Mouse (Mus musculus): ENCODE data around the gene Tmem220. TPM values are rescaled to one million over a fixed set of nuclear protein-coding genes. Genes with fewer than 3 reads are reported as not detected.

Gene Tmem220
- total RNA-seq, 1 experiment, result 1.6 TPM

DNA sequence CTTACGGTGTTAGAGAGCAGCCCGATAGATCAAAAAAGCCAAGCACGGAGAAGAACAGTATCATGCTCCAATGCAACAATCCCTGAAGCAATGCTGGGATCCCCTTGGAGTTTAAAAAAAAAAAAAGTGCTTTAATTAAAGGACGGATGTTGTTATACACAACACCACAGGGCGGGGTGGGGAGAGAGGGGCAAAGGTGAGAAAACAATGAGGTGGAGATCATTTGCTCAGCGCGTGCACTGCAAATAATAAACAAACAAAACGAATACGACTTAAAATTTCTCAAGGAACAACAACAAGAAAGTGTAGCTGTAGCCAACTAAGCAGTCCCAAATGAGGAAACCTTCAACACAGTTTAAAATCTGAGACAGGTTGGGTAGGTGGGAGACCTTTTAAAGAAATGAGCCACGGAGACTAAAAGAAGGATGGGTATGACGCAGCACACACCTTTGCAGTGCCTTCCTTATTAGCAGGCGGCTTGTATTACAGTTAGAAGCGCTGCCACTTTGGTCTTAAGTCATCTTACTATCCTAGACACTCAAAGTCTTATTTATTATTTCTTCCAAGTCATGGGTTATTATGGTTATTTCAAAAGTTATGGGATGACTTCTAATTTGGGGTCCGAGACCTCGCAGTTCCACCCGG, 26.8 kb downstream of the Tmem220 start:
- no peak for TF ChIP-seq CHD2 (IDR thresholded peaks at IDR 0.05; ENCODE audit: low read depth, low read length)
- no peak for TF ChIP-seq MAFK (IDR thresholded peaks at IDR 0.05; ENCODE audit: insufficient read depth, low read depth, low read length)
- TF ChIP-seq ZC3H11A (IDR thresholded peaks at IDR 0.05; ENCODE audit: borderline replicate concordance, low read depth, low read length), result no peak
- TF ChIP-seq HCFC1 (IDR thresholded peaks at IDR 0.05; ENCODE audit: borderline replicate concordance, insufficient read depth, low read length), result no peak
- TF ChIP-seq ZNF384 (IDR thresholded peaks at IDR 0.05; ENCODE audit: low read depth, low read length), result peak; percentile 22; the same call in 1 of the 2 replicates
- in situ Hi-C loops (cut with MboI; ENCODE audit: low sequenced_read_pairs in 2 of 2, unreplicated experiment in 2 of 2), result no loop called here
- H3K9ac ChIP-seq (ENCODE audit: insufficient read depth, low read depth, low read length, poor library complexity, severe bottlenecking), result peak overlapping the region; percentile 98
- peaks cover 5 to 7% of the 10 kb centered on the region in 2 experiments; a peak in 3 of 4 replicates for H3K4me1 ChIP-seq (ENCODE audit: control insufficient read depth in 2 of 2, insufficient read depth in 2 of 2, low read length in 2 of 2, poor library complexity in 1 of 2)
- H3K27ac ChIP-seq (ENCODE audit: insufficient read depth, low read depth, low read length, poor library complexity, severe bottlenecking), result peak overlapping the region; percentile 55; the same call in 1 of the 2 replicates
- peaks cover 15% of the 10 kb centered on the region for H3K36me3 ChIP-seq (ENCODE audit: control insufficient read depth, insufficient read depth, low read length, poor library complexity, severe bottlenecking)
- peak overlapping the region; percentile 99 to 100 for H3K4me3 ChIP-seq (ENCODE audit: insufficient read depth in 1 of 2, low read depth in 1 of 2, low read length in 2 of 2, poor library complexity in 1 of 2, severe bottlenecking in 1 of 2)
- no peak for DNase-seq (ENCODE audit: low read depth, low spot score)
- no peaks in the 10 kb centered on the region for H3K9me3 ChIP-seq (ENCODE audit: control insufficient read depth, insufficient read depth, low read depth, low read length)

DNA sequence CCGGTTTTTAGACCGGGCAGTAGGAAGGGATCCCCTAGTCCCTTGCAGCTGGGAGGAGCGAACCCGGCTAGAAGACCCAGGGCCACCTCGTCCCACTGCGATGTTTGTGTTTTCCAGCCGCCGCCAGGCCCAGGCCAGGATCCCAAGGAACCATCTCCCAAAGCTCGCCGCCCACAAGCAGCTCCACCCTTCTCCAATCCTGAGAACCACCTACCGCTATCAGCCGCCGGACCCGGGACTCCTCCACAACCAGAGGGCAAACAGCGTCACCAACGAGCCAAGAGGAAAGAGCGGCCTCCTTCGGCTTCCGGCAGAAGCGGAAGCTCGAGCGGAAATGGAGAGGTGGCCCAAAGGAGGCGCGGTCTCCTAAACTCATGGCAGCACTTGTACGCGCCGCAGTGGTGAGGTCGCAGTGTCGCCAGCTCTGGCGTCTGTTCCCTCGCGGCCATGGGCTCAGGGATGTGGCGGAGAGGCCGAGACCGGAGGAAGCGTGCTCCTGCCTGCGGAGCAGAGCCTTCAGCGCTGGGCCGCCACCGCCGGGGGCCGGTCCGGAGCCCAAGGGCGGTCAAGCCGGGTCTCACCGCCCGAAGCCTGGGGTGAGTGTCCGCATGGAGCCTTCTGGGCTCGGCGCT, 27.5 kb downstream of the Tmem220 start, which contains the start of the genes Adprm and Sco1:
Gene Adprm (minus strand): TSS at position 274 of the 632 bp plus-strand sequence.
Gene Sco1 (plus strand): TSS at position 350 of the 632 bp plus-strand sequence.
- H3K27ac ChIP-seq (ENCODE audit: insufficient read depth, low read depth, low read length, poor library complexity, severe bottlenecking), result peak within 1 kb of the TSS; percentile 55
- H3K4me3 ChIP-seq (ENCODE audit: insufficient read depth in 1 of 2, low read depth in 1 of 2, low read length in 2 of 2, poor library complexity in 1 of 2, severe bottlenecking in 1 of 2), result peak within 1 kb of the TSS; percentile 99 to 100
- peaks cover 16% of the 10 kb centered on the region for H3K36me3 ChIP-seq (ENCODE audit: control insufficient read depth, insufficient read depth, low read length, poor library complexity, severe bottlenecking)
- TF ChIP-seq HCFC1 (IDR thresholded peaks at IDR 0.05; ENCODE audit: borderline replicate concordance, insufficient read depth, low read length), result peak; percentile 68; the same call in 1 of the 2 replicates
- no peak for TF ChIP-seq ZC3H11A (IDR thresholded peaks at IDR 0.05; ENCODE audit: borderline replicate concordance, low read depth, low read length)
- peaks cover 5 to 7% of the 10 kb centered on the region in 2 experiments for H3K4me1 ChIP-seq (ENCODE audit: control insufficient read depth in 2 of 2, insufficient read depth in 2 of 2, low read length in 2 of 2, poor library complexity in 1 of 2)
- peak; percentile 88 for DNase-seq (ENCODE audit: low read depth, low spot score)
- in situ Hi-C loops (cut with MboI; ENCODE audit: low sequenced_read_pairs in 2 of 2, unreplicated experiment in 2 of 2), result no loop called here
- H3K9me3 ChIP-seq (ENCODE audit: control insufficient read depth, insufficient read depth, low read depth, low read length), result no peaks in the 10 kb centered on the region
- H3K9ac ChIP-seq (ENCODE audit: insufficient read depth, low read depth, low read length, poor library complexity, severe bottlenecking), result peak within 1 kb of the TSS; percentile 98

DNA sequence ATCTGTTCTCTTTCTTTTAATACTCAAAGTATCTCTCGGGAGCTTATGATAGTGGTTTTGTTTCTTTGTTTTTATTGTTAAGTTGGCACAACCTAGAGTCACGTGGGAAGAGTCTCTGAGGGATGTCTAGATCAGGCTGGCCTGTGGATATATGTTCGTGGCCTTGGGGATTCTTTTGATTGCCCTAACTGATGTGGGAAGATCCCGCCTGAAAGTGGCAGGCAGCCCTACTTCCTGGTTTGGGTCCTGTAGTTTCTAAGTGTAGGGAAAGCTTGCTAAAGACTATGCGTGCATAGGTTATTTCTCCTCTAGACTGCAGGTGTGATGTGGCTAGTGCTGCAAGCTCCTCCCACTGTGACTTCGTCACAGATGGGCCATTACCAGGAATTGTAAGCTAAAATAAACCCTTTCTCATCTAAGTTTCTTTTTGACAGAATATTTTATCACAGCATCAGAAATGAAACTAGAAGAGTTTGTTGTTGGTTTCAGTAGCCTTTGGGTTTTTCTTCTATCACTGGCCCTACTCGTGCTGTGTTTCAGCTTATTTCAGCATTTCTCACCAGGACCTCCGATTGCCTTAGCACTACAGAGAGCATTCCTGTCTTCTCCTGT, 29.9 kb downstream of the Tmem220 start:
- H3K9ac ChIP-seq (ENCODE audit: insufficient read depth, low read depth, low read length, poor library complexity, severe bottlenecking), result peak overlapping the region; percentile 31; the same call in 1 of the 2 replicates
- in situ Hi-C loops (cut with MboI; ENCODE audit: low sequenced_read_pairs in 2 of 2, unreplicated experiment in 2 of 2), result no loop called here
- H3K9me3 ChIP-seq (ENCODE audit: control insufficient read depth, insufficient read depth, low read depth, low read length), result no peaks in the 10 kb centered on the region
- peaks cover 2 to 5% of the 10 kb centered on the region in 2 experiments; a peak in 3 of 4 replicates for H3K4me1 ChIP-seq (ENCODE audit: control insufficient read depth in 2 of 2, insufficient read depth in 2 of 2, low read length in 2 of 2, poor library complexity in 1 of 2)
- peaks cover 31% of the 10 kb centered on the region for H3K36me3 ChIP-seq (ENCODE audit: control insufficient read depth, insufficient read depth, low read length, poor library complexity, severe bottlenecking)
- no peak overlapping the region for H3K27ac ChIP-seq (ENCODE audit: insufficient read depth, low read depth, low read length, poor library complexity, severe bottlenecking)
- no peak for DNase-seq (ENCODE audit: low read depth, low spot score)
- H3K4me3 ChIP-seq (ENCODE audit: insufficient read depth in 1 of 2, low read depth in 1 of 2, low read length in 2 of 2, poor library complexity in 1 of 2, severe bottlenecking in 1 of 2), result no peak overlapping the region
- TF ChIP-seq ZNF384 (IDR thresholded peaks at IDR 0.05; ENCODE audit: low read depth, low read length), result no peak
- TF ChIP-seq CHD2 (IDR thresholded peaks at IDR 0.05; ENCODE audit: low read depth, low read length), result no peak
- TF ChIP-seq ZC3H11A (IDR thresholded peaks at IDR 0.05; ENCODE audit: borderline replicate concordance, low read depth, low read length), result no peak

DNA sequence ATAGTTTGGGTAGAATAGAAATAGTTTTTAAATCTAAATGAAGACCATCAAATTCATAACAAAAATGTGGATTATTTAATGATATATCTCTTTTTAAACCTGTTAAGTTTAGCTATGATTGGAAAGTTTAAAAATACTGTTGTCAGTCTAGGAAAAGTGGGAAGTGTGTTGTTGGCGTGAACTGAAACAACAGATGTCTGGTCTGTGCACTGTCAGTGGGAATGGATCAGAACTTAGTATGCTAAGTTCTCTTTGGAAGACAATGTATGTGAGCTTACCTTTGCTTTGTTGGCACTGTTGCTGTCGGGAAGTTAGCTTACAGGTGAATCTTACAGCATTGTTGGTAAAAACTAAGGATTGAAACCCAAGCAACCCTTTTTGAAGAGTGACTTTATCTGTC, 36.4 kb downstream of the Tmem220 start:
- peaks cover 0 to 2% of the 10 kb centered on the region in 2 experiments; a peak in 1 of 4 replicates for H3K4me1 ChIP-seq (ENCODE audit: control insufficient read depth in 2 of 2, insufficient read depth in 2 of 2, low read length in 2 of 2, poor library complexity in 1 of 2)
- no peak overlapping the region for H3K9ac ChIP-seq (ENCODE audit: insufficient read depth, low read depth, low read length, poor library complexity, severe bottlenecking)
- H3K9me3 ChIP-seq (ENCODE audit: control insufficient read depth, insufficient read depth, low read depth, low read length), result no peaks in the 10 kb centered on the region
- no peak for TF ChIP-seq ZNF384 (IDR thresholded peaks at IDR 0.05; ENCODE audit: low read depth, low read length)
- no peak for TF ChIP-seq HCFC1 (IDR thresholded peaks at IDR 0.05; ENCODE audit: borderline replicate concordance, insufficient read depth, low read length)
- TF ChIP-seq MAFK (IDR thresholded peaks at IDR 0.05; ENCODE audit: insufficient read depth, low read depth, low read length), result no peak
- no peak for TF ChIP-seq CHD2 (IDR thresholded peaks at IDR 0.05; ENCODE audit: low read depth, low read length)
- TF ChIP-seq ZC3H11A (IDR thresholded peaks at IDR 0.05; ENCODE audit: borderline replicate concordance, low read depth, low read length), result no peak
- no peak for DNase-seq (ENCODE audit: low read depth, low spot score)
- peaks cover 38% of the 10 kb centered on the region for H3K36me3 ChIP-seq (ENCODE audit: control insufficient read depth, insufficient read depth, low read length, poor library complexity, severe bottlenecking)
- in situ Hi-C loops (cut with MboI; ENCODE audit: low sequenced_read_pairs in 2 of 2, unreplicated experiment in 2 of 2), result no loop called here
- H3K27ac ChIP-seq (ENCODE audit: insufficient read depth, low read depth, low read length, poor library complexity, severe bottlenecking), result no peak overlapping the region
- no peak overlapping the region for H3K4me3 ChIP-seq (ENCODE audit: insufficient read depth in 1 of 2, low read depth in 1 of 2, low read length in 2 of 2, poor library complexity in 1 of 2, severe bottlenecking in 1 of 2)

Measured in ES-E14 (cell line).